Mouse (Mus musculus): ENCODE results near the gene Sec23a.
"Not testable (repeated sequence)": the region's sequence is repeated elsewhere in the genome, so short reads cannot be mapped to it uniquely, and the experiment has no call there.

DNA sequence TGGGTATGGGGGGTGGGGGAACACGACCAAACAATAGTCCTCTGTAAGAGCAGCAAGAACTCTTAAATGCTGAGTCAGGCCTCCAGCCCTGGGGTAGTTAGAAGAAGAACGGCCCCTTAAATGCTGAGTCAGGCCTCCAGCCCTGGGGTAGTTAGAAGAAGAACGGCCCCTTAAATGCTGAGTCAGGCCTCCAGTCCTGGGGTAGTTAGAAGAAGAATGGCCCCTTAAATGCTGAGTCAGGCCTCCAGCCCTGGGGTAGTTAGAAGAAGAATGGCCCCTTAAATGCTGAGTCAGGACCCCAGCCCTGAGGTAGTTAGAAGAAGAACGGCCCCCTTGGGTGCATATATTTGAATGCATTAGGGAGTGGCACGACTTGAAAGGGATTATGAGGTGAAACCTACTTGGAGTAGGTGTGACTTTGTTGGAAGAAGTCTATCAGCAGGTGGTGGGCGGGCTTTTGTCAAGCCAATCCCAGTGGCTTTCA is 30.6 kb downstream of the Sec23a start:
- TF ChIP-seq CTCF (IDR thresholded peaks at IDR 0.05); POLR2A (IDR thresholded peaks at IDR 0.05; ENCODE audit: insufficient read depth, low read depth, low read length): not testable (repeated sequence)

Data from heart, adult 2 months (tissue).